Mouse (Mus musculus): ENCODE measurements around the gene Paqr7.

DNA sequence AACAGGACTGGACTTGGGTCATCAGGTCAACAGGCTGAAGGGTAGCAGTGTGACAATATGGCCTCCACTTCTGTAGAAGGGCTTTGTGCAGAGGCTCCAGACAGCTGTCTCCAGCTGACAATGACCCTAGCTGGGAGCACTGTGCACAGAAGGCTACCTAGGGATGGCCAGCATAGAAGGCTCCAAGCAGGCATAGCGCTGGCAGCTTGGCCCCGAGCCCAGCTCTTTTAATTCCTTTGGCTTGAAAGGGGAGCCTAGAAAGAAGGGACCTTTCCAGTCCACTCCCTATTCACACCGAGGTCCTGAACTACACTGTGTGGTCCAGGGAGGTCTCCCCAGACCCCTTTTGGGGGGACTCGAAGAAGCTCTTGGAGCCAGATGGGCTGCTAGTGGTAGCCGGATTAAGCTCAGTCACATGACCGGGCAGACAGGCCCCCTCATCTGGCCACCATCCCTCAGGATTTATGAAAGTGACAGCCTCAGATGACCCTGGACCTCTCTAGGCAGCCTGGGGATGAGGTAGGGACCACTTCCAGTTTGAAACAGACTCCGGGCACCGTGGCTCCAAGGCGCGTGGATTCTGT lies 42.6 kb downstream of the Paqr7 start:
- TF ChIP-seq POLR2A (IDR thresholded peaks at IDR 0.05; ENCODE audit: borderline replicate concordance, extremely low read depth, low read depth, low read length) (no peak), CTCF (IDR thresholded peaks at IDR 0.05; ENCODE audit: insufficient read depth, low read length) (no peak)

Measured in lung, adult 2 months (tissue).